Mouse (Mus musculus): ENCODE measurements around the gene Fam111a. TPM values are rescaled to one million over a fixed set of nuclear protein-coding genes. Genes with fewer than 3 reads are reported as not detected.

Gene Fam111a
- polyA plus RNA-seq, 1 experiment from 2014 or later, result 33.4 TPM

DNA sequence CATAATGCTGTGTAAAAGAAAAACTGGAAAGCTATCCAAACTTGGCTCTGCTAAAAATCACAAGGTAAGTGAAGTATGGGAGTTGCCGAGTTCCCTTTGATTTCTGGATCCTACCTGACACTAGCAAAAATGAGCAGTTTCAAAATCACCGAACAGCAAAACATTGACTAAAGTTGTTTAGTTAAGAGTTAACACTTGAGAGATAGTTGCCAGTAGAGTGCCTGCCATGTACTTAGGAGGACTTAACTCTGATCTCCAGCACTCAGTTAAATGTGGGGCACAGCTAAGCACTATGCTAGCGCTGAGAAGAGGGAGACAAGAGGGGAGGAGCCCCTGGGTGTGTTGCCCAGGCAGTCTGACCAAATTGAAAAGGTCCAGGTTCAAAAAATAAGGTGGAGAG, 53.1 kb downstream of the Fam111a start:
- DNase-seq (ENCODE audit: low spot score) (no peak), ATAC-seq (replicated peaks; ENCODE audit: insufficient number of reproducible peaks, low FRiP score, low TSS enrichment, low read depth) (no peak)
- WGBS, result 67% methylated on average over 3 of the region's 3 CpGs
- H3K27ac ChIP-seq (replicated peaks; ENCODE audit: low read depth, low read length), result no peak overlapping the region
- no peaks in the 10 kb centered on the region for H3K9me3 ChIP-seq (replicated peaks; ENCODE audit: control insufficient read depth, low read length)
- peaks cover 2% of the 10 kb centered on the region; the same call in 1 of the 2 replicates for H3K27me3 ChIP-seq (ENCODE audit: control insufficient read depth, insufficient read depth, low read length)
- no peaks in the 10 kb centered on the region for H3K4me1 ChIP-seq (ENCODE audit: control insufficient read depth, insufficient read depth, low read length)
- no peak overlapping the region for H3K4me2 ChIP-seq (ENCODE audit: low read depth, low read length)
- H3K4me3 ChIP-seq (ENCODE audit: low read depth, low read length), result no peak overlapping the region
- H3K36me3 ChIP-seq (replicated peaks; ENCODE audit: control insufficient read depth, insufficient read depth, low read depth, low read length), result no peaks in the 10 kb centered on the region
- H3K9ac ChIP-seq (replicated peaks; ENCODE audit: low read length), result no peak overlapping the region

DNA sequence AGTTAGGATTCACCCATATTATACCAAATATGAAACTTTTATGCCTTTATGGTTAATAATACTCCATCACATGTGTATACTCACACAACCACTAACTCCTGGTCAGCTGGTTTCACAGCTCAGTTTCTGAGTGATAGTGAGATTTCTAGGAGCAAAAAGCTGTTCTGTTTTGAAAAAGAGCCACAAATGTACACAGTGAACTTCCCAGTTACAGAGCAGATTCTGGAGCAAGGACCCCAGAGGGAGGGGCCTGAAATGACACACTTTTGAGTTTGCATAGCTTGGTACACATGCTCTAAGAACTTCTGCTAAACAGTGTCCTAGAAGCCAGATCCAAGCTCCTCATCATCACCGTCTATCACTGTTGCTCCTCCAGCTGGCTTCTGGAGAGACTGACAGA, 54.1 kb downstream of the Fam111a start, which contains the start of gene Gm4952:
Gene Gm4952 (plus strand): TSS at position 301 of the 400 bp plus-strand sequence.
- Histone ChIP-seq H3K27me3 (ENCODE audit: control insufficient read depth, insufficient read depth, low read length) (peaks cover 2% of the 10 kb centered on the region; the same call in 1 of the 2 replicates), H3K4me3 (ENCODE audit: low read depth, low read length) (no peak within 1 kb of the TSS), H3K4me2 (ENCODE audit: low read depth, low read length) (no peak within 1 kb of the TSS), H3K4me1 (ENCODE audit: control insufficient read depth, insufficient read depth, low read length) (no peaks in the 10 kb centered on the region), H3K9me3 (replicated peaks; ENCODE audit: control insufficient read depth, low read length) (no peaks in the 10 kb centered on the region), H3K27ac (replicated peaks; ENCODE audit: low read depth, low read length) (no peak within 1 kb of the TSS), H3K9ac (replicated peaks; ENCODE audit: low read length) (no peak within 1 kb of the TSS), H3K36me3 (replicated peaks; ENCODE audit: control insufficient read depth, insufficient read depth, low read depth, low read length) (no peaks in the 10 kb centered on the region)
- ATAC-seq (replicated peaks; ENCODE audit: insufficient number of reproducible peaks, low FRiP score, low TSS enrichment, low read depth), result no peak
- WGBS, result 56% methylated on average over 1 of the region's 1 CpGs
- no peak for DNase-seq (ENCODE audit: low spot score)

DNA sequence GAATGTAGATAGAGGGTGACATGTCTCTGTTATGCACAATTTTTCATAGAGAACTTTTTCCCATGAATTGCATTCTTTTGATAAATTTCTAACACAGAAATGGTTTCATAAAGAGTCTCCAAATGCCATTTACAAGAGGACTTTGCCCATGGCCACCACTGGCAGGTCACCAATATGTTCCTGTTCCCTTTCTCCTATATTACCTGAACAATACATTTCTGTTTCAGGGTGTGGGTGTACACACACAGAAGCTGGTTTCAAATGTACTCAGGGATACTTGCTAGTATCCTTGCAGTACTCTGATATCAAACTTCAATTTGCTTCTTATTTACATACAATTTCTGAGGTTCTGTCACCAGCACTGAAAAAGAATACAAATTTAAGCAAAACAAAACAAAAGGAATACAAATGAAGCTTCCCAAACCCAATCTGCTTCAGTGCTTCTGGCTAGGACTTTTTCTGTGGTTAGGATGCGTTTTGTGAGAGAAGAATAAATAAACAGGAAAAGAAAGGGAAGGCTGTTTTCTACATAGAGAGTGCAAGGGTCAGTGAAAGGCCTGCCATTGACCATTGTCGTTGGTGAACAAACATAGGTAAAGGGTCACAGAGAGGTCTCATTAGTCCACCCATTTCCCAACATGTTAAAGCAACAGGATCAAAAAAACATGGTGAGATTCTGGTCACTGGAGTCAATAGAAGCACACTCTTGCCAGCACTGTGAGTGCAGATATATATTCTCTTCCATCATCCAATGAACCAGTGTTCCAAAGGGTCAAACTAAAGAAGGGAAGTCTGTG, 55.3 kb downstream of the Fam111a start:
- DNase-seq (ENCODE audit: low spot score) (no peak), ATAC-seq (replicated peaks; ENCODE audit: insufficient number of reproducible peaks, low FRiP score, low TSS enrichment, low read depth) (no peak)
- Histone ChIP-seq H3K9ac (replicated peaks; ENCODE audit: low read length) (no peak overlapping the region), H3K4me2 (ENCODE audit: low read depth, low read length) (no peak overlapping the region), H3K4me3 (ENCODE audit: low read depth, low read length) (no peak overlapping the region), H3K4me1 (ENCODE audit: control insufficient read depth, insufficient read depth, low read length) (no peaks in the 10 kb centered on the region), H3K27ac (replicated peaks; ENCODE audit: low read depth, low read length) (no peak overlapping the region), H3K36me3 (replicated peaks; ENCODE audit: control insufficient read depth, insufficient read depth, low read depth, low read length) (no peaks in the 10 kb centered on the region), H3K9me3 (replicated peaks; ENCODE audit: control insufficient read depth, low read length) (no peaks in the 10 kb centered on the region), H3K27me3 (ENCODE audit: control insufficient read depth, insufficient read depth, low read length) (peaks cover 2% of the 10 kb centered on the region; the same call in 1 of the 2 replicates)
- 17% methylated on average over 2 of the region's 2 CpGs for WGBS

DNA sequence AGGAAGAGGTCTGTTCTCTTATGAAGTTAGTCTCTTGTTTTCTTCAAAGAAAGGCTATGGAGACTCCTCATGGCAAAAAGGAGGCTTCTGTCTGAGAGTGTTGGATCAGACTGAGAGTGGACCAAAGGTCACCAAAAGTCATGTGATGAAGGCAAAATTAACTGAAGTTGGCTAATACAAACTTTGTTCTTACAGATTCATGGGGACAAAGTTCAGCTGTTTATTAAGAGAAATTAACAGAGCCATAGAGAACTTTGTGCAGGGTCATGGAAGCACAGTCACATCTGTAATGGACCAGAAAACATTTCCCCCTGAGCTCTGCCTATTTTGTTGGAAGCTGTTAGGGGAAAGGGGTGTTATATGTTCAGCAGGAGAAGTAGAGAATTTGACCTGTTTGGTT, 62.8 kb downstream of the Fam111a start:
- no peak overlapping the region for H3K27ac ChIP-seq (replicated peaks; ENCODE audit: low read depth, low read length)
- no peak for ATAC-seq (replicated peaks; ENCODE audit: insufficient number of reproducible peaks, low FRiP score, low TSS enrichment, low read depth)
- no peaks in the 10 kb centered on the region for H3K9me3 ChIP-seq (replicated peaks; ENCODE audit: control insufficient read depth, low read length)
- no peaks in the 10 kb centered on the region for H3K36me3 ChIP-seq (replicated peaks; ENCODE audit: control insufficient read depth, insufficient read depth, low read depth, low read length)
- H3K27me3 ChIP-seq (ENCODE audit: control insufficient read depth, insufficient read depth, low read length), result no peaks in the 10 kb centered on the region
- DNase-seq (ENCODE audit: low spot score), result no peak
- no peak overlapping the region for H3K4me3 ChIP-seq (ENCODE audit: low read depth, low read length)
- no peaks in the 10 kb centered on the region for H3K4me1 ChIP-seq (ENCODE audit: control insufficient read depth, insufficient read depth, low read length)
- H3K4me2 ChIP-seq (ENCODE audit: low read depth, low read length), result no peak overlapping the region
- H3K9ac ChIP-seq (replicated peaks; ENCODE audit: low read length), result no peak overlapping the region

DNA sequence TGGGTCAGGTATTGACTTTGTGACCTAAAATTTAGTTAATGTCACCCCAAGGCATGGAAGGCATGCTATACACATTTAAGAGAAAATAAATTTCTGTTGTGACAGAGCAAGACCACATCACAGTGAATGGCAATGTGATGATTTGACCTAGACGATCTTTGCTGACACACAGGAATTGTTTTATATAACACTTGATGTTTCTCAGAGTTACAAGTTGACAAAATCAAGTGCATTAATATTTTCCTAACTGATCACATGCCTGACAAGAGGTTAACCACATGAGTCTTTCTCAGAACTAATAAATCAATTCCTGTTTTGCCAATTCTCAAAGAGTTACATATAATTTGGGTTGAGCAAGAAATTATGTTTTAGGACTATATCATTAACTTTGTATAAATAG, 68.1 kb downstream of the Fam111a start:
- H3K4me3 ChIP-seq (ENCODE audit: low read depth, low read length), result no peak overlapping the region
- no peaks in the 10 kb centered on the region for H3K4me1 ChIP-seq (ENCODE audit: control insufficient read depth, insufficient read depth, low read length)
- no peaks in the 10 kb centered on the region for H3K36me3 ChIP-seq (replicated peaks; ENCODE audit: control insufficient read depth, insufficient read depth, low read depth, low read length)
- H3K9ac ChIP-seq (replicated peaks; ENCODE audit: low read length), result no peak overlapping the region
- ATAC-seq (replicated peaks; ENCODE audit: insufficient number of reproducible peaks, low FRiP score, low TSS enrichment, low read depth), result no peak
- H3K27me3 ChIP-seq (ENCODE audit: control insufficient read depth, insufficient read depth, low read length), result no peaks in the 10 kb centered on the region
- DNase-seq (ENCODE audit: low spot score), result no peak
- no peaks in the 10 kb centered on the region for H3K9me3 ChIP-seq (replicated peaks; ENCODE audit: control insufficient read depth, low read length)
- WGBS, result 80% methylated on average over 1 of the region's 1 CpGs
- H3K27ac ChIP-seq (replicated peaks; ENCODE audit: low read depth, low read length), result no peak overlapping the region
- no peak overlapping the region for H3K4me2 ChIP-seq (ENCODE audit: low read depth, low read length)

DNA sequence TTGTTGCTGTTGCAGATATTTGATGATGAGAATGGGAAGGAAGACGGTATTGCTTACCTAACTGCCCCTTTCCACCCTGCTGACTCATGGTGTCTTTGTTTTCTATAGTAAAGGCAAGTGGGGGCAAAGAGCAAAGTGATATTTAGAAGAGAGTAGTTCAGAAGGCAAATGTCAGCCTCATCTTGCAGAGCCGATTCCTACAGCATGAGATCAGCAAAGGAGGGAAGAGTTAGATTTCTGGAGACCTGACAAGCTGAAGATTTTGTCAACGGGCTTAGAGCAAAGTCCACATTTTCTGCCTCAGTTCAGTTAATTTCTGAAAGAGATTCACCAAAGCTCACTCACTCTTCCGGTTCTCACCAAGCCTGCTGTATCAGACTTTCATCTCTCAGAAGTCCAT, 87.6 kb downstream of the Fam111a start, which contains the start of gene Glyat:
Gene Glyat (plus strand): TSS at position 133 of the 400 bp plus-strand sequence.
- H3K27me3 ChIP-seq (ENCODE audit: control insufficient read depth, insufficient read depth, low read length), result no peaks in the 10 kb centered on the region
- WGBS, result 77% methylated on average over 4 of the region's 4 CpGs
- no peak within 1 kb of the TSS for H3K4me3 ChIP-seq (ENCODE audit: low read depth, low read length)
- no peak within 1 kb of the TSS for H3K27ac ChIP-seq (replicated peaks; ENCODE audit: low read depth, low read length)
- H3K9ac ChIP-seq (replicated peaks; ENCODE audit: low read length), result no peak within 1 kb of the TSS
- H3K36me3 ChIP-seq (replicated peaks; ENCODE audit: control insufficient read depth, insufficient read depth, low read depth, low read length), result no peaks in the 10 kb centered on the region
- ATAC-seq (replicated peaks; ENCODE audit: insufficient number of reproducible peaks, low FRiP score, low TSS enrichment, low read depth) (no peak), DNase-seq (ENCODE audit: low spot score) (no peak)
- no peaks in the 10 kb centered on the region for H3K4me1 ChIP-seq (ENCODE audit: control insufficient read depth, insufficient read depth, low read length)
- H3K4me2 ChIP-seq (ENCODE audit: low read depth, low read length), result no peak within 1 kb of the TSS
- H3K9me3 ChIP-seq (replicated peaks; ENCODE audit: control insufficient read depth, low read length), result no peaks in the 10 kb centered on the region

DNA sequence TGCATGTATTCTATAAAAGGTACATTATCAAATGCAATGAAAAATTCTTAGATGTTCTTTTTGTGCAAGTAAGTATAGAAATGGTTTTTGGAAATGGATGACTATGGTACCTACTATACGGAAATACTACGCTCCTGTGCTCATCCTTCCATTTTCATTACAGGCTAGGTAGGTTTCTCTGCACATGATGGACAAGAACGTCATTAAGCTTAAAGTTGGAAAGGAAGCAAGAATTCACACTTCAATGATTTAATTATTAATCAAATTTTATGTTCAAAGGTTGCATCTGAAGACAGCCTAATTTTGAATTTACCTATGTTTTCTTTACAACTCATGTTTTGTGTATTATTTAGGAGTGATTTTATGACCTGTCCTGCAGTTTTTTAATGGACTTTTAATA, 88.7 kb downstream of the Fam111a start:
- Histone ChIP-seq H3K27me3 (ENCODE audit: control insufficient read depth, insufficient read depth, low read length) (no peaks in the 10 kb centered on the region), H3K4me1 (ENCODE audit: control insufficient read depth, insufficient read depth, low read length) (no peaks in the 10 kb centered on the region), H3K27ac (replicated peaks; ENCODE audit: low read depth, low read length) (no peak overlapping the region), H3K4me2 (ENCODE audit: low read depth, low read length) (no peak overlapping the region), H3K9me3 (replicated peaks; ENCODE audit: control insufficient read depth, low read length) (no peaks in the 10 kb centered on the region), H3K9ac (replicated peaks; ENCODE audit: low read length) (no peak overlapping the region), H3K36me3 (replicated peaks; ENCODE audit: control insufficient read depth, insufficient read depth, low read depth, low read length) (no peaks in the 10 kb centered on the region), H3K4me3 (ENCODE audit: low read depth, low read length) (no peak overlapping the region)
- 85% methylated on average over 3 of the region's 3 CpGs for WGBS
- ATAC-seq (replicated peaks; ENCODE audit: insufficient number of reproducible peaks, low FRiP score, low TSS enrichment, low read depth), result no peak
- no peak for DNase-seq (ENCODE audit: low spot score)

DNA sequence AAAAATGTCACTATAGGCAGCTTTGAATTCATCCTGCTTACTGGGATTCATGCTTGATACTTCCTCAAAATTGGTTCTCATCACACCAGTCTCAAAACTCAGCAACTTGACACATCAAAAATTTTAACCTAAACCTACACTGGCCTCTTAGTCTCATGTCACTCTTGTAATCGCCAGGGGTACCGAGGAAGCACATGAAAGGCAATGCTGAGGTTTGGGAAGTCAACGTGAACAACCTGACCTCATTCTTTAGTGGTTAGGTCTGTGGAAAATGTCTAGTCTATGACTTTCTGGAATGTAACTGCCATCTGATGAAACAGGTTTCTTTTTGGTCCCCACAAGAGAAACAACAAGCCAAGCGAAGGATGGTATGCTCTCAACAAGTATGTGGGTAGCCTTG, 89.4 kb downstream of the Fam111a start:
- DNase-seq (ENCODE audit: low spot score) (no peak), ATAC-seq (replicated peaks; ENCODE audit: insufficient number of reproducible peaks, low FRiP score, low TSS enrichment, low read depth) (no peak)
- H3K27me3 ChIP-seq (ENCODE audit: control insufficient read depth, insufficient read depth, low read length), result no peaks in the 10 kb centered on the region
- H3K27ac ChIP-seq (replicated peaks; ENCODE audit: low read depth, low read length), result no peak overlapping the region
- no peak overlapping the region for H3K9ac ChIP-seq (replicated peaks; ENCODE audit: low read length)
- H3K4me3 ChIP-seq (ENCODE audit: low read depth, low read length), result no peak overlapping the region
- 86% methylated on average over 4 of the region's 4 CpGs for WGBS
- no peak overlapping the region for H3K4me2 ChIP-seq (ENCODE audit: low read depth, low read length)
- no peaks in the 10 kb centered on the region for H3K4me1 ChIP-seq (ENCODE audit: control insufficient read depth, insufficient read depth, low read length)
- H3K9me3 ChIP-seq (replicated peaks; ENCODE audit: control insufficient read depth, low read length), result no peaks in the 10 kb centered on the region
- H3K36me3 ChIP-seq (replicated peaks; ENCODE audit: control insufficient read depth, insufficient read depth, low read depth, low read length), result no peaks in the 10 kb centered on the region

Data from embryonic facial prominence, embryonic 11.5 days (tissue).